Mouse (Mus musculus): ENCODE data around the gene Mid1ip1. TPM values are rescaled to one million over a fixed set of nuclear protein-coding genes. Genes with fewer than 3 reads are reported as not detected.

The Mid1ip1 gene
- 10 to 100 TPM in 1 of 2 experiments, 1 to 10 TPM in 1; 8.3 to 18.3 TPM for polyA plus RNA-seq (2017; shearing (Covaris generic))

GRCm38 (mm10) chrX:10714696-10715140 is at the start of gene Mid1ip1:
TSS of gene Mid1ip1 (plus strand) at chrX:10715013.
- peak; percentile 38 for ATAC-seq

GRCm38 (mm10) chrX:10694455-10695180 is 20.2 kb upstream of the Mid1ip1 start:
- ATAC-seq = no peak

- ATAC-seq = no peak
These were observed 8.1 kb upstream of the Mid1ip1 start for GRCm38 (mm10) chrX:10706728-10707127.

- ATAC-seq = peak; percentile 26
These were observed 775 bp upstream of the Mid1ip1 start for GRCm38 (mm10) chrX:10713839-10714637.

- ATAC-seq = peak; percentile 73
These were observed 2.3 kb downstream of the Mid1ip1 start for GRCm38 (mm10) chrX:10716917-10717763.

DNA sequence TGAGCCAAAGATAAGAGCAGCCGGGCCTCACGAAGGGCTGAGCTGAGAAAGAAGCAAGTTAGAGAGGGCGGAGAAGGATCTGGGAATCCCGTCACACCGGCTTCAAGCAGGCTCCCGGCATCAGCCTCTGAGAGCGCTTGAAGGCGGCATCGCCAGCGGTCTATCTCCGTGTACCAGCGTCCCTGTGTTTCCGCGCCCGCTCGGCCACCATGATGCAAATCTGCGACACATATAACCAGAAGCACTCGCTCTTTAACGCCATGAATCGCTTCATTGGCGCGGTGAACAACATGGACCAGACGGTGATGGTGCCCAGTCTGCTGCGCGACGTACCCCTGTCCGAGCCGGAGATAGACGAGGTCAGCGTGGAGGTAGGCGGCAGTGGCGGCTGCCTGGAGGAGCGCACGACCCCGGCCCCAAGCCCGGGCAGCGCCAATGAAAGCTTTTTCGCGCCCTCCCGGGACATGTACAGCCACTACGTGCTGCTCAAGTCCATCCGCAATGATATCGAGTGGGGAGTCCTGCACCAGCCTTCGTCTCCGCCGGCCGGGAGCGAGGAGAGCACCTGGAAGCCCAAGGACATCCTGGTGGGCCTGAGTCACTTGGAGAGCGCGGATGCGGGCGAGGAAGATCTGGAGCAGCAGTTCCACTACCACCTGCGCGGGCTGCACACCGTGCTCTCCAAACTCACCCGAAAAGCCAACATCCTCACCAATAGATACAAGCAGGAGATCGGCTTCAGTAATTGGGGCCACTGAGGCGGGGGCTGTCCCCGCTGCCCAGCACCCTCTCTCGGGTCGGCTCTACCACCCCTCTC is 3.4 kb downstream of the Mid1ip1 start:
- peak; percentile 8 for ATAC-seq

DNA sequence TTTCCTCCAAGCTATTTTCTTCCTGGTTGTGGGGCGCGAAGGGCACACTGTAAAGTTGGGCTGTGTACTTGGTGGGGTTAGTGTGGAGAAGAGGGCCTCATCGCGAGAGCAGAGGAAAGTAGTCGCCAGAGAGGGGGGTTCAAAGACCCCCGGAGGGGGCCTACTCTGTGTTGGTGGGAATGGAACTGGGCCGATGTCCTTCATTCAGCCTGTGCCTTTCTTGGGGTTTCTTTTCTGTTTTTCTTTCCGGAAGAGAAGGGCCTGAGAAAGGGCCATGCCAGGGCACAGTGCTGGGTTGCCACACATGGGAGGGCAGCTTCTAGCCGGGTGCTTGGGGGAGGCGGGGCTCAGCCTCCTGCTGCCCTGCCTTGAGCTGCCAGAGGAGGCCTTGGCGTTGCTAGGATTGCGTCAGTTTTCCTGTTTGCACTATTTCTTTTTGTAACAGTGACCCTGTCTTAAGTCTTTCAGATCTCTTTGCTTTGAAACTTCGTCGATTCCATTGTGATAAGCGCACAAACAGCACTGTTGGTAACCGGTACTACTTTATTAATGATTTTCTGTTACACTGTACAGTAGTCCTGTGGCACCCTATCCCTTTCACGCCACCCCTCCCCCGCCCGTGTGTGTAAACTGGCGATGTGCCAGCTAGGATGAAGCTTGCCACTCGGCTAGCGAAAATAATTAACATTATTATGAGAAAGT is 4.2 kb downstream of the Mid1ip1 start:
- peak; percentile 46 for ATAC-seq

DNA sequence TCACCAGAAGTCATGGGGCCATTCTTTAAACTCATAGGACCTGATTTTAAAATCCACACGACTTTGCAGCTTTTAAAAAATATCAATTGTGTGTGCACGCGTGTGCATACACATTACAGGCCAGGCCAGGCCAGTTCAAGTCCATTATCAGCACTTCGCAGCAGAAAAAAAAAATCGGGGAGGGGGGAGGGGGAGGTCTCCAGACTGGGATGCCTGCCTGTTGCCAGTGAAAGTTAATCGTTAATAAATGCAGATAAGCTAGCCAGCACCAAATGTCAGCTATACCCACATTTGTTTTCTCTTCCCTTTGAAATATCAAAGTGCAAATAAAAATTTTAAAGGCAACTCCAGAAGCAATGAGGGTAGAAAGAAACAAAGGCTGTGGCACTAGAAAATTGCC is 5.6 kb downstream of the Mid1ip1 start:
- no peak for ATAC-seq

DNA sequence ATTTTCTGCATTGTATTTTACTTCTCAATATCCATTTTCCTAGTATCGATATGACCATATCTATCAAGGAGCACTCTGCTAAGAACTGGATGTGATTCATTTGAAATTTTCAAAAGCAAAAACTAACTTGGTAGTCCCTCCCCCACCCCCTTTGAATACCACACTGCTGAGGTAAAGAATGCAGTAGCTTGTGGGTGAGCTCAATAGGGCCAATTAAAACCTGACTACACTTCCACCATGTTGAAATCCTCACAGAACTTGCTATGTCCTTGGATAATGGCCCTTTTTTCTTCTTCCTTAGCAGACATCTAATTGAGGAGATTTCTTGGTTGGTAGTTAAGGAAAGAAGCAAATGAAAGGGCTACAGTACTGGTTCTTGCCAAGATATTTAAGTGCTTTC is 9.8 kb downstream of the Mid1ip1 start:
- ATAC-seq = no peak

DNA sequence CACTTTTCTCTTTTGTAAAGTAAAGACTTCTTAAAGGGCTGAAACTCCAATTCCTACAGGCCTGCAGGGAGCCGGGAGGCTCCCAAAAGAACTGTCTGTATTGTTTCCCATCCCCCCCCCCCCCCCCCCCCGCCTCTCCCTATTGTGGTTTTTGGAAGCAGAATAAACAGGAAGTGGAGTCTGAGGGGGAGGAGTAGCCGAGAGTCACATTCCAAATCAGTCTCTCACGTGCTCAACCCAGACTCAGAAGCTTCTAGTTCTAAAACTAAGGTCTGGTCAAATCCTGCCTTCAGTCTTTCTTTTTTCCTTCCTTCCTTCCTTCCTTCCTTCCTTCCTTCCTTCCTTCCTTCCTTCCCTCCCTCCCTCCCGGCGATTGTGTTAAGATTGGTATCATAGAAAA is 14.7 kb downstream of the Mid1ip1 start:
- ATAC-seq = no peak

DNA sequence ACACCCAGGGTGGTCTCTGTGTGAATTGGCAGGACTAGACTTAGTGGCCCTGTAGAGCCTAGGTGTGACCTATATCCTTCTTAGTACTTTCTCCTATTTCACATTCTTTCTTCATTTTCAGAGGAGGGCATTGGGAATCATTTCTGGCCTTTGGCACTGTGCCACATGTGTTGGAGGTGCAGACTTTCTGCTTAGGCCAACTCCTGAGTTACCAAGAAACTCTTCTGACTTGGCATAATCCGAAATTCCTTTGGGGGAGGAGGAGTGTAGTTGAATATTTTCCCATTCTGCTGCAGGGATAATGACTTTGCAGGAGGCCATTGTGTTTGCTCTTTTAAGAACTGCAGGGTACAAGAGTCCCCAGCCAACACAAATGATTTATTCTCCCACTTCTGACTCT is 19.6 kb downstream of the Mid1ip1 start:
- ATAC-seq = no peak

DNA sequence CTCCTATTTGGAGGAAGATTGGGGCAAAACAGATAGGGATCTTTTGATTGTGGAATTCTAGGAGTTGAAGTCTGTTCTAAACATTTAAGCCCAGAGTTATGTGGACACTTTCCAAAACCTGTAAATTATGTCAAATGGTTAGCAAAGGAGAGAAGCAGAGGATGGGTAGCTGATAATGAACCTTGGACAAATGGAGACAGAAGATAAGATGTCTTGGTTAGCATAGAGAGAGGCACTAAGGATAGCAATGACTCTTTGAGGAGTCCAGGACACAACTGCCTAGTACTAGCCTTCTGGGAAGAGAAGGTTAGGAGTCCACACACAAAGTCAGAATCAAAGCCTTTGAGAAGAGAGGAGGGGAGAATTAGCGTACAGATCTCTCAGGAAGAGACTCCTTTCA is 20.1 kb downstream of the Mid1ip1 start:
- no peak for ATAC-seq

DNA sequence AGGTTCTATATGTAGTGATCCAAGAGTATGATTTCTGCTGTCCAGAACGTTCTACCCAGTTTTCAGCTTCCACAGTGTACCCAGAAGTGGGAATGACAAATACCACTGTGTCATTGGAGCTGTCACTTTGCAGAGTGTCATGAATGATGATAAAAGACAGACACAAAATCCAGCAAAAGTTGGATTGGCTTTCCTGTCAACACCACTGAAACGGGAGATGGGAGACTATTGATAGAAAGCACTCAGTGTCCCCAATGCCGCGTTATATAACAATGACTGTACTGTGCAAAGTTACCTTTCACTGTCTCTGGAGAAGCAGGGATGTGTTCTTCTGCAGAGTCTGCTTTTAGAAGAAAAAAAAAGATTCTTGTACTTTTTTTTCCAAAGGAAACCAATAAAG is 44.1 kb downstream of the Mid1ip1 start:
- no peak for ATAC-seq

DNA sequence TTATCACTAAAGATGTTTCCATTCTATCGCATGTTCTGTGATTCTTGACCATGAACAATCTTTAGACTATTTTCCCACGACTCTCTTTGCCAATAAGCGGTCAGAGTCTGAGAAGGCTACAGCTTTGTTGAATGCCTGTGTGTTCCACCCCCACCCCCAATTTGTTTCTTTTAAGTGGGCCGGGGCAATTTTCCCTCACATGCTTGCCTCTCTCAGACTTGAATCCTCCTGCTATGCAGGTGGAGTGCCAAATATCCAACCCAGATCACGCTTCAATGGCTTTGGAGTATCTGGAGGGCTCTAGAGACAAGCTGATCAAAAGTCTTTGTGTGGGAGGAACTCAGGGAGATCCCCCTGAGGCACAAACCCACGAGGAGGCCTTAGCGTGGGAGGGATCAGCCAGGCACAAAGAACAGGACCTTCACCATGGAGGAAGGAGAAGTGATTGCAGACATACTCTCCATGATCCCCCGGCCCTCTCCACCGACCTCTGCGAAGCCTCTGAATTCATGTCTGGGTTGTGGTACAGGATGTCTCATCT is 48.7 kb downstream of the Mid1ip1 start:
- no peak for ATAC-seq

Other genes starting within 250 kb of the Mid1ip1 start
- not detected for gene Tspan7, start 229.9 kb upstream of the Mid1ip1 start, polyA plus RNA-seq (2017; shearing (Covaris generic))

All from CD4-positive, CD25-positive, alpha-beta regulatory T cell, adult 4 months (primary cell).